Mouse (Mus musculus): ENCODE results near the gene Dnajc27.

Gene Dnajc27

DNA sequence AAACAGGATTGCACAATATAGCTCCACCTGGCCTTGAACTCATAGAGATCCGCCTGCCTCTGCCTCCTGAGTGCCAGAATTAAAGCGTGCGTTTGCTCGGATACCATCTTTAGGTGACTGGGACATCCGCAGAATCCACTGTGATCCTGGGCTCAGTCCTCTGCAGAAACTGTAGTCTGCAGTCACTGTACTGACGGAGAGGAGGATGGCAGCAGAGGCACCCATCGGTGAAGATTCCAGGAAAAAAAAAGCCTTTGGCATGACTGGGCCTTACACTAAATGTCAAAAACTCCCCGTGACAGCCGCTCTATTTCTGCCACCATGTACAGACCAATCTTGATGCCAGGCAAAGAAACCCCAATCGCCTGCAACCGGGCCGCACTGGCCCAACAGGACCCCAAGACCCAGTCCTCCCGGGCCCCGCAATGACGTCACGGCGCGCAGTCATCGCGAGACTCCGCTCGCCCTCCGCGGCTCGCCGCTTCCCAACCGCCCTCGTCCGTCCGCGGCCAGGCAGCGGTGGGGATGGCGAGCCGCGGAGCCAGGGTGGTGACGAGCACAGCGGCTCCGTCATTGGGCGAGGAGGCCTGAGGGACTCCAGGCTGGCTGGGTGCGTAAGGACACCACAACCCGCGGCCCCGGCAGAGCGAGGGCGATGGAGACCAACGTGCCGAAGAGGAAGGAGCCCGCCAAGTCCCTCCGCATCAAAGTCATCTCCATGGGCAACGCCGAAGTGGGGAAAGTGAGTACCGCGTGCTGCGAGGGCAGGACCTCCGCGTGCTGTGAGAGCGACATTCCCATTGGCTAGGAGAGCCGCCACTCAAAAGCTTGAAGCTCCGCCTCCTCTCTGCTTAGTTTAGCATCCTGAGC lies at the start of gene Dnajc27:
Gene Dnajc27, plus strand, starts transcription at position 452 of the 870 bp plus-strand sequence.
- peak; percentile 86 to 88 for DNase-seq (ENCODE audit: low spot score in 2 of 2)

DNA sequence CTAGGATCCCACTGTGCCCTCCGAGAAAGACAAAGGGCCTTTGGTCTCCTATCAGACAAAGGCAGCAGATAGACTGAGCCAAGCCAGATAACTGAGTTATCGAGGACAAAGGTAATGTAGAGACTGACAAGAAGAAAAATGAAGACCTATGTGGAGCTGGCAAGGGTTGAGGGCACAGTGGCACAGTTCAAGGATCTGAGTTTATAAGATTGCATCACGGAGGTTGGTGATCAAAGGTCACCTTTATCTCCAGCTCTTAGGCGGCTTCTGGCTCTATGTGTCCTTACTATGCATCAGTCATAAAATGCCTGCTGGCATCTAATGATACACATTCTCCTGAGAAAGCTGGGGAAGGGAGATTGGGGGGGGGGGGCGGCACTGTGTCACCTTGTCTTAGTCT lies 46.2 kb upstream of the Dnajc27 start:
- no peak for DNase-seq (ENCODE audit: low spot score in 2 of 2)

DNA sequence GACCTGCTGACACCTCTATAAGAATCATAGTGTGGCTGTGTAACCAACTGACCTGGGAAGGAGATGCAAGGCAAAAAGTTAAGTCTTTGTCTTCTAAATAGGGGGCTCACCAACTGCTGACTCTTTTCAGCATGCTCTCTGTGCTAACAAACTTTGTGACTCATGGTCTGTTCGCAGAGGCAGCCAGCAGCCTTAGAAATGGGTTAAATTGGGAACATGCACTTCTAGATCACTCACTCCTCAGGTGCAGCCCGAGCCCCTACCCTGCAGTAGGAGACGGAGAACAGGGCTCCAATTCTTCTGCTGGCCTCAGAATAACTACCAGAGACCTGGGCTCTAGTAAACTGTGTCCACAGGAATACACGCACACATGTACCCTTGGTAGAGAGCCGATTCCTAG lies 44.9 kb upstream of the Dnajc27 start:
- no peak for DNase-seq (ENCODE audit: low spot score in 2 of 2)

DNA sequence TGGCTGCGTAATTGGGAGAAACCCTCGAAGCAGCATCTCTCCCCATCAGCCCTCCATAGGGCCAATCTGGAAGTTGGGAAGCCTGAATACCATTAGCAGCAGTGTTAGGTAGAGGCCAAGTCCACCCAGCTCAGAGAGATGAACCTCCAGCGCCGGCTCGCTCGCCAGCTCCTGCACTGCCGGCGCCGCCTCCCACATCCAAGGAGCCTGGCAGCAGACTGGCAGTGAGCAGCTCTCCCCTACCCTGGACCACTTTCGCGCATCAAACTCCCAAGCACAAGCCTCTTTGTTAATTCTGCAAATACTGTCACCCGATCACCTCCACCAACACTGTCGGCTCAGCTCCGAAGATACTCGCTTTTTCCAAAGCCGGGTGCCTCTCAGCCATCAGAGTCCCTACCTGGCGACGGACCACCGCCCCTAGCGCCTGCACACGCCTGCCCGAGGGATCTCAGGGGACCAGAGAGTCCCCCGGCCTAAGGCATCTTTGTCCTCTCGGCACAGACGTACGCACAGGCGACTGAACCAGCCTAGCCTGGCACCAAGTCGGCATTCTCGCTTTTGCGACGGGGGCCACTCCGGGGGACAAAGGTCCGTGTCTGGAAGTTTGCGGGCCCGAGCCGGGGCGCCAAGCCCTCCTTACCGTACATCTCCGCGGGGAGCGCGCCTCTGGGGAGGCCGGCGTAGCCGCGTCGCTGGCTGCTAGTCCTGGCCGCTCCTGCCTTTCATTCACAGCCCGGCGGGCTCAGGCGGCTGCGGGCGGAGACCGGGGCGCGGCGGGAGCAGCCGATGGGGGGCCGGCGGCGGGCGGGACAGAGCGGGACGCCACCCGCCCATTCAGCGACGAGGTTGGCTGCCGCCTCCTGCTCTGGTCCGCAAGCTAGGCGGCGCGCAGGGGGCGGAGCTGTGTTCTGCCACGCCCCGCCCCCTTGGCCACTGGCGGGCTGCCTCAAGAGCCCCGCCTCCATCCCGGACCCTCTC lies 44.0 kb upstream of the Dnajc27 start, which contains the start of gene Efr3b:
Gene Efr3b, minus strand, starts transcription at position 855 of the 981 bp plus-strand sequence.
- DNase-seq (ENCODE audit: low spot score in 2 of 2), result peak; percentile 17 to 25

DNA sequence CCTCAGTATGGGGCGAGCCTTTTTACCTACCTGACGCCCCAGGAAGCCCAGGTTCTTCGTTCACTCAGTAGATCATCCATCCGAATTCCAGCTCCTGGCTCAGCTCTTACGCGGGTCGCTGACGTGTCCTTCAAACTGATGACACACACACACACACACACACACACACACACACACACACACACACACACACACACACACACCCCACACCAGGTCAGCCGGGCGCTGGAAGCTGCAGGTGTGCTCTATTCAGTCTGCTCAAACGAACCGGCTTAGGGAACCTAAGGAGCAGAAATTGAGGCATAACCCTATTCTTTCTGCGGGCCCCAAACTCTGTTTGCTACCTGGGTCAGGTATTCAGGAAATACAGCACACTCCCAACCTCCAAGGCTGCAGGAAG lies 43.3 kb upstream of the Dnajc27 start:
- DNase-seq (ENCODE audit: low spot score in 2 of 2), result no peak

DNA sequence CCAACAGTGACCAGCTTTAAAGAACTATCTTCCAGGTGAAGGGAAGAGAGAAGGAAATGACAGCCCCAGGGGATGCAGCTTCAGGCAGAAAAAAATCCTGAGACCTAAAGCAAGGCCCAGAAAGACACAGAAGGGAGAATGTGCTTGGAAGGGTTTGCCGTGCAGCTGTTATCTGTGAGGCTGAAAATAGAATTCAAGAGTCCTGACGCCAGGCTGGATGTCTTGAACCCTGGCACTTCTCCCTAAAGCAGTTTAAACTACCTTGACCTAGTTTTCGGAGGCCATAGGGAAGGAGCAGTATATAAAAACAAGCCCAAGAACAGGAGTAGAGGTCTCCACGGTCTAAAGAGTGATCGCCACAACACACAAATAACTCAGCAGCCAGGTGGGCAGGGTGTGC lies 40.0 kb upstream of the Dnajc27 start:
- no peak for DNase-seq (ENCODE audit: low spot score in 2 of 2)

DNA sequence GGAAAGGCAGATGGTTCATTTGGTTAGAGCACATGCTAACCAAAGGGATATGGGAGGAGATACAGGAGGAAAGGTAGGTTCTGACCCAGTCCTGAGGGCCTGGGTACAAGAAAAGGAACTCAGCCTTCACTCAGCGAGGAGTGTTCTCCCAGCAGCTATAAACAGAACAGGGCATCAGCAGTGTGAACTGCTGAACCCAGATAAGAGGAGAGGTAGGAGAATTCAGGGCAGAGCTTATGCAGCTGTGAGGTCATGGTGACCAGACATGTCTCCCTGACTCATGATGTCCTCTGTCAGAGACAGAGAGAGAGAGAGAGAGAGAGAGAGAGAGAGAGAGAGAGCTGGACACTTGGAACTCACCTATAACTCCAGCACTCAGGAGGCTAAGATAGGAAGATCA lies 36.4 kb upstream of the Dnajc27 start:
- no peak for DNase-seq (ENCODE audit: low spot score in 2 of 2)

DNA sequence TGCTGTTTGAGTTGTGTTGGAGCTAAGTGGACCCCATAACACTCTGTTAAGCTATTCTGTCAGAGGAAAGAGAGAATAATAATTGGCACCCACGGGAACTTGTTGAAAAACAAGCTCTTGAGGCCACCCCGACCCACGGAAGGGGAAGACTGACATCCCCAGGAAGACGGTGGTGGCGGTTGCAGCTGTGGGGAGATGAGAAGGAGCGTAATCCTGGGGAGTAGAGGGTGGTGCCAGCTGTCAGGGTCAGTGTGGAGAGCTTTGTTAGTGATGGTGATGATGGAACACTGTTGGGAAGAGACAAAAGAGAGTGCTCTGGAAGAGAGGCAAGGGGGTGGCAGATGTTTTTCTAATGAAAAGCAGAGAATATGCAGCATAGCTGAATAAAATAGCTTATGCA lies 34.4 kb upstream of the Dnajc27 start:
- DNase-seq (ENCODE audit: low spot score in 2 of 2), result no peak

DNA sequence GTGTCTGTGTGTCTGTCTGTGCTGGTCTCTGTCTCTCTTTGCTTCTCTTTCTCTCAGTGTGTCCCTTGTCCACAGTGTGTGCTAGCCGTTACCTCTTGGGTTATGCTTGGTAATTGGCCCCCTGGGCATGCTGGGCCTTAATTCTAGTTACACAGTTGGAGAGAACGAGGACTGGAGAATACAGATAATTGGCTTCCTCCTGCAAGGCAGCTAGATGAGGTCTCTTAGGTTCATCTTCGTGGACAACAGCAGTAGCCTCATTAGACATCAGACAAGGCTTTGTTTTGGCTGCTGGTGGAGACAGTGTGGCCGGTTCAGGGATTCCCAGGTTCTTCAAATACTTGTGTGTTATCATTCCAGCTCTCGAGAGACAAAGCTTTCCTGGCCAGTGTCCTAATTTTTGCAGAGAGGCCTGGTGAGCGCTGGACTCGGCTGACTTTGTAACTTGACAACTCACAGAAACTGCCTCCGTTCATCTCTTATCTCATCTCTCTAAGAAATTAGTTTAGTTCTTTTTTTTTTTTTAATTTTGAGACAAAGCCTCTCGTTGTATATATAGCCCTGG lies 31.4 kb upstream of the Dnajc27 start:
- DNase-seq (ENCODE audit: low spot score in 2 of 2), result no peak

DNA sequence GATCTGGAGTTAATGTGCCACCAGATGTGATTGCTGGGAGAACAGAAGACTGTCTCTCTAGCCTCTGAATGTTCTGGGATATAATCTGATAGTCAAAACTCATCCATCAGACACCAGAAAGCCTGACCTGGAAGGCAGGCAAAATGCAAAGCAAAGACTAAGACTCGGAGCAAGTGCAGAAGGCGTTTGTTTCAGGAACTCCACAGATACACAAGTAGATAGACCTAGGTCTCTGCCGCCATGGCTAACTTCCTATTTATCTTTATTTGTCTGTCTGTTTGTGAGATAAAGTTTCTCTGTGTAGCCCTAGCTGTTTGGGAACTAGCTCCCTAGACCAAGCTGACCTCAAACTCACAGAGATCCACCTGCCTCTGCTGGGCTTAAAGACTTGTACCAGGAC lies 28.7 kb upstream of the Dnajc27 start:
- no peak for DNase-seq (ENCODE audit: low spot score in 2 of 2)

DNA sequence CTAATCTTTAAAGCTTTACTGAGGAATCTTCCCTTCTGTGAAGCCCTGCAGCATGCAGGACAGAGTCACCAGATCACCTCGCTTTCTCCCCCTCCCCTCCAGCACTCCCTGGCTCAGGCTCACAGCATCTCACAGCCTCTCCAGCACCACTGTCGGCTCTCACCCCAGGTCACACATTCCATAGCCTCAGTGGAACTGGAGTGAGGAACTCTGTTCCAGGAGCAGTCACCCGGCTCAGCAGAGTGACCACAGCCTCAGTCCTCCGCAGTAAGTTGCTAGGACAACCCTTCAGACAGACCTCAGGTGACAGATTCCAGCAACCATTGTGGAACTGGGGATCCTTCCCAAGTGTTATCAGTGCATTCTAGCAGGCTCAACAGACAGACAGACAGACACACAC lies 27.5 kb upstream of the Dnajc27 start:
- no peak for DNase-seq (ENCODE audit: low spot score in 2 of 2)

DNA sequence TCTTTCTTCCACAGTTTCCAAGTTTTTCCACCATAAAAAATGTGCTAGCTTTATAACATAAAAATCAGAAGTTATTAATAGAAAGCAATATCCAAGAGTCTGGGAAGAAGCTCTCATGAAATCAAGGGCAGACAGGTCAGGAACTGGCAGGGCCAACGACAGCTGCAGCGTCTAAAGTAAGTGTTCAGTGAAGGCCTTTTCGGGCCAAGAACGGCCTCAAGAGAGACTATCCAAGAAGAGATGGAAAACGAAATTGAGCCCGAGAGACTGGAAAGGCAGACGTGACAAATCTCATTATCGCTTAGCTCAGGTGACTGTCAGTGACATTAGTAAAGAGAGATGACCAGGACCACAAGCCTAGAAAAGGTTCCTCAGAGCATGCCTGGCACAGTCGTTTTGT lies 24.1 kb upstream of the Dnajc27 start:
- DNase-seq (ENCODE audit: low spot score in 2 of 2), result no peak

DNA sequence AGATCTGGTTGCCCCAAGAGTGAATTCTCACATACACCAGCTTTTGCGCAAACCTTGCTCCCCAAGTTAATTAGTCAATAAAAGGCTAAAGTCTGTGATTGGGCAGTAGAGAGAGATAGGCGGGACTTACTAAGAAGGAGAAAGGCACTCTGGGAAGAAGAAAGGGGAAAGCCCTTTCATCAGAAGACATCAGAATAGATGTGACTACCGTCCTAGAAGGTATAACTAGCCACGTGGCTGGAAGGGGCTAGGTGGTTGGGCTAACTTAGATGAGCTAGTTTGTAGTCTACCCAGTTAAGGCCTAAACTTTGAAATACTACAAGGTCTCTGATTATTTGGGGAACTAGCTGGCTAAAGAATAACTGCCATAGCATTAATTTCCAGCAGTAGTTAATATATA lies 22.7 kb upstream of the Dnajc27 start:
- DNase-seq (ENCODE audit: low spot score in 2 of 2), result no peak

DNA sequence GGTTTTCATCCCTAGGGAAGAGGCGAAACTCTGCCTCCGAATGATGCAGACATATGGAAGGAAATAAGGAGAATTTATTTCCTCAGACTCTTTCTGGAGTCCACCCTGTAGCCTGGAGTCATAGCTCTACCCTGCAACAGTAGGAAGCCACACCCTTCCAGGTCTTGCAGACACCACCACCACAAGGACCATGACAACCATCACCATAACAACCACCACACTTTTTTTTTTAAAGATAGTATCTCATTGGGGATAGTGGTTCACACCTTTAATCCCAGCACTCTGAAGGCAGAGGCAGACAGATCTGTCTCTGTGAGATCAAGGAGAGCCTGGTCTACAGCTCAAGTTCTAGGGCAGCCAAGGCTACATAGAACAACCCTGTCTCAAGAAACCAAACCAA lies 16.9 kb upstream of the Dnajc27 start:
- no peak for DNase-seq (ENCODE audit: low spot score in 2 of 2)

DNA sequence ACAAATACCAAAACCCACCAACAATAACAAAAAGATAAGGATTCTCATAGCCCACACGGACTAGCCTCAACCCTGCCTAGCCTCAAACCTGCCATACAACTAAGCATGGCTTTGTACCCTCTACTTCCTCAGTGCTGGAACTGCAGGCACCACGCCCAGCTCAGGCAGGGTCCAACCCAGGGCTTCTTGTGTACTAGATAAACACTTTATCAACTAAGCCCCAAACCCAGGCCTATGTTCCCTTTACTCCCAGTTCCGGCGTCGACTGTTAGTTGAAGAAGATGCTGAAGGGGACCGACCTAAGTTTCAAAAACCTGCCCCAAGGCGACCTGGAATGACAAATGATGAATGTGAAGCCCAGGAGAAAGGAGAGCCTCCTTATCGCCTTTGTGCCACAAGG lies 16.4 kb upstream of the Dnajc27 start:
- DNase-seq (ENCODE audit: low spot score in 2 of 2), result no peak

DNA sequence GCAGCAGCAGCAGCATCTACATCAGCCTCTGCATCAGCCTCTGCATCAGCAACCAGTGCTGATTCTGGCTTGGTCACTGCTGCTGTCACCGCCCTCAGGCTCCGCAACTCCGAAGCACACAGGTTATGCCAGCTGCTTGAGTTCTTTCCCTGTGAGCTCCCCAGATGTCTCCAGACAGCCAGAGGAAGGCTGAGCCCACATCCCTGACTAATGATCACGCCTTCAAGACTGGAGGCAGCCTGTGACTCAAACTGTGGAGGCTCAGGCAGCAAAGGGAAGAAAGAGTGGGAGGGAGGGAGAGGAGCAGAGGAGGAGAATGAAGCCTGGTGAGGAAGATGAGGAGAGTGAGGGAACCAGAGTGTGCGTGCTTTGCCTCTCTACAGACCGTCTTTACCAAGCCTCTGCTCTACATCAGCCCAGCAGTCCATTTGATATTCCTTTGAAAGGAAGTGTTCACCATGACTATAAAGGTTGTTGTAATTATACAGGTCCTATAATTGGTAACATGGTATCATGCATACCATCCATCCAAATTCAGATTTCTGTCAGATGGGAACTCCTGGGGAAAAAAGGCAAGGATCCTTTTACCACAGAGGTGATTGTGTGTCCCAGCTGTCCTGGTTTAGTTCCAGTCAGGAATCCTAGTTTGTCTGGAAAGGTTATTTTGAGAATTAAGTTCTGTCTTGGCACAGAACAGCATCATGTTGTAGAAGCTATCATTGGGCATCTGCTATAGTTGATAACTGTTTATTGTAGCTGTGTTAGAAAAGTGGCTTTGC lies 15.5 kb upstream of the Dnajc27 start:
- DNase-seq (ENCODE audit: low spot score in 2 of 2), result no peak

DNA sequence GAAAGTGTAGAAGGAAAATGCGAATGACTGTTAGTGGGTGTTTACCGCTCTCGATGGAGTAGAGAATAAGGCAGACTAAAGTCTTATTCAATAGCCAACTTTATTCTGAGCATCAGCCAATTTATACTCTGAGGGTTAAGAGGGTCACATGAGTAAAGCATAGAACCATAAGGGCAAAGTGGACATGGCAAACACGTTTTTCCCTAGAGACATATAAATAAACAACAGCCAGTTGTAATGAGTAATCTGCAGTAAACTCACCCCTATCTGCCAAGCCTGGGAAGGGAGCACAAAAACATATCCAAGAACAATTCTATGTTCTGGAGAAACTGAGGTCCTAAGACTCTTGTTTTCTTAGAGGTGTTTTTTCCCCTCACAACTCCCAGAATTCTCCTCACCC lies 13.8 kb upstream of the Dnajc27 start:
- DNase-seq (ENCODE audit: low spot score in 2 of 2), result no peak

DNA sequence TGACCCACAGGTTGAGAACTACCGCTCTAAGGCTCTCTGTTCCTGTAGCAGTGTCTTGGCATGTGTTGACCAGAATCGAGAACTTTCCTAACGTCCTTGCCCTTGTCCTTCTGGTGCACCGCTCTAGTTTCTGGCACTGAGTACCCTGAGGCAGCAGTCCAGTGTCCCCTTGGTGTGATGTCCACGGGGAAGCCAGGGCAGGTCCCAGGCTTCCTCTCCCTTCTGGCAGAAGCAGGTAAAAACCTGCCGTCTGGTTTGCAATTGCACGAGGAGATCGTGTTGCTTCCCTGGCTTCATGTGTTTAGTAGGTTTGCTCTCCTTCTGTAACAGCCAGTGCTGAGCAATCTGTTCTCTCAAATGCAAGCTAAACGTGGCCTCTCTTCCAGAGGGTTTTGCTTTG lies 10.7 kb upstream of the Dnajc27 start:
- DNase-seq (ENCODE audit: low spot score in 2 of 2), result no peak

DNA sequence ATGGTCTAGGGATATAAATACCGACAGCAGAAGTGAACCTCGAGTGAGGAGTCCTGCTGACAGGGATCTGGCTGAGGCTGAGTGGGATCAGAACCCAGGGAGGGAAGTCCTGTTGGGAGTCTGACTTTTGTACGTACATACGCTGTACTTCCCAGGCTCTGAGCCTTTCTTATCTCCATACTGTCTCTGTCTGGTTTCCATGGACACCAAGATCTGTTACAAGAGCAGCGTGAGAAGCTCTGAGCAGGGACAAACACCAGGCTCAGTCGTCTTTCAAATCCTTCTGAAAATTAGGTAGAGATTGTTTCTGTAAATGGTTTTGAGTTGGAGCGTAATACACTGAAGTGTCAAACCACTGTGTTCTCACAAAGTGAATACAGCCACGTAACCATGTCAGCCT lies 7.0 kb upstream of the Dnajc27 start:
- no peak for DNase-seq (ENCODE audit: low spot score in 2 of 2)

DNA sequence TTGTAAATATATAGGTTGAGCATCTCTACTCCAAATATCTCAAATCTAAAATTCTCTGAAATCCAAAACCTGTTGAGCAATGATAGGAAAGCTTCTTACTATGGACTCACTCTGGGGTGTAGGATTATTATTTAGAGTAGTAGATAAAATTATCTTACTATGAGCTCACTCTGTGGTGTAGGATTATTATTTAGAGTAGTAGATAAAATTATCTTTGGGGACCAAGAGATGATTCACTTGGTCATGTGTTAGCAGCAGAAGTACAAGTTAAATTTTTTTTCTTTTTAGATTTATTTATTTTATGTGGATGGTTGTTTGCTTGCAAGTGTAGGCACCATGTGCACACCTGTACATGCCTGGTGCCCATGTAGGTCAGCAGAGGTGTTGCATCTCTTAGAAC lies 6.0 kb upstream of the Dnajc27 start:
- no peak for DNase-seq (ENCODE audit: low spot score in 2 of 2)

DNA sequence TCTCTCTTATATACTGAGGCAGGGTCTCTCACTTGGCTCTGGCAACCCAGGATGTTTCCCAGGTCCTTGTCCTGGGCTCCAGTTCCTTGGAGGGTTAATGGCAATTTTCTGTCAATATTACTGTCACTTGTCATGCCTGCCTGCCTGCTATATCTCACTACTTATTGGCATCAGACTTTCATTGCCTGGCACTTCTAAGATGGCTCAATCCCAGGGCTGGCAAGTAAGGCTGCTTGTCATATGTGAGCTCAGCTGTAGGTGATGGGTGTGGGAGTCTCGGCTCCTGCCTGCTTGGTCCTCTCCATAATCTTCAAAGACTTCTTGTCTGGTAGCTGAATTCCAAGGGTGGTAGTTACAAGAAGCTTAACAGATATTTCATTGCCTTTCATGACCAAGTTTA lies 4.3 kb upstream of the Dnajc27 start:
- DNase-seq (ENCODE audit: low spot score in 2 of 2), result no peak

DNA sequence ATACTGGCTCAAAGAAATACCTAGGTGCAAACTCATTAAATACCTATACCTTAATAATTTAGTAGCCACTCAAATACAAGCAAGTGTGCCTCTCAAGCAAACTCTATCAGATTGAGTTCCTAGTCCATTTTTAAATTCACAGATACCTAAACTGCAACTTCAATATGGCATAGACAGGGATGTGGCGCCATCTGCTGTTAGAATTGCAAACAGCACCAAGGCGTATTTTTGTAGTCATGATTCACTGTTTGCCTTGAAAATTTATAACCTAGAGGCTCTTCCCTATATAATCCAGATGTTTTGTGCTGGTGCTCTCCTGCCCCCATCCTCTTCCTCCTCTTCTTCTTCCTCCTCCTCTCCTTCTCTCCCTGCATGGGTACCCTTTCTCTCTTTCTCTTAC lies 2.1 kb upstream of the Dnajc27 start:
- peak; percentile 41 to 70 for DNase-seq (ENCODE audit: low spot score in 2 of 2)
